Mouse (Mus musculus): Measurements from ENCODE around the gene Rsrp1. TPM values are rescaled to one million over a fixed set of nuclear protein-coding genes. Genes with fewer than 3 reads are reported as not detected.

The Rsrp1 gene
- polyA plus RNA-seq (2014; fragmentation: Nextera tagmentation; extraction: Ambion mirVana), result 345 and 367 TPM in 2 replicates

GRCm38 (mm10) chr4:134923258-134924018 lies at the start of gene Rsrp1:
Gene Rsrp1, plus strand, starts transcription at chr4:134923592.
- peak; percentile 98 for DNase-seq (ENCODE audit: low spot score)
- no peaks in the 10 kb centered on the region for H3K27me3 ChIP-seq (ENCODE audit: control insufficient read depth, insufficient read depth, low read length)
- H3K9me3 ChIP-seq (ENCODE audit: control insufficient read depth, low read length), result no peaks in the 10 kb centered on the region
- peak within 1 kb of the TSS; percentile 95 for H3K9ac ChIP-seq (ENCODE audit: low read length)
- H3K4me3 ChIP-seq (ENCODE audit: low read depth, low read length), result peak within 1 kb of the TSS; percentile 99
- H3K36me3 ChIP-seq (ENCODE audit: control insufficient read depth, insufficient read depth, low read length), result peaks cover 14% of the 10 kb centered on the region
- H3K4me2 ChIP-seq (ENCODE audit: low read depth, severe bottlenecking), result peak within 1 kb of the TSS; percentile 87
- ATAC-seq (ENCODE audit: insufficient number of reproducible peaks, low FRiP score, low TSS enrichment, low read depth), result peak; percentile 86
- under 1% methylated on average over 64 of the region's 64 CpGs for WGBS
- H3K4me1 ChIP-seq (ENCODE audit: control insufficient read depth, insufficient read depth, low read length), result peaks cover 4% of the 10 kb centered on the region; the same call in 1 of the 2 replicates
- peak within 1 kb of the TSS; percentile 88 for H3K27ac ChIP-seq (replicated peaks; ENCODE audit: low read depth, low read length)

DNA sequence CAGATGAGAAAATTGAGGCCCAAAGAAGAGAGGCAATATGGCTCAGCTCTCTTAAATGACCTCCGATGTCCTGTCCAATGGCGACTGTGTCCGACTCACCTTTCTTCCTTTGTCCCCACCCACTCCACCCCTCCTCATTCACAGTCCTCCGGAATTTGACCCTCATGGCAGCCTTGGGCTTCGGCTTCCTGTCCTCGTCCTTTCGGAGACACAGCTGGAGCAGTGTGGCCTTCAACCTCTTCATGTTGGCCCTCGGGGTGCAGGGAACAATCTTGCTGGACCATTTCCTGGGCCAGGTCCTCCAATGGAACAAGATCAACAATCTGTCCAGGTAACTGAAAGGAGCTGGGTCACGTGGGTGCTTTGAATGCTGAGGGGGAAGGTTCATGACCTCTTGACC lies 47.2 kb upstream of the Rsrp1 start:
- WGBS, result 90% methylated on average over 9 of the region's 9 CpGs

GRCm38 (mm10) chr4:134879410-134879981 lies 43.9 kb upstream of the Rsrp1 start:
- Histone ChIP-seq H3K27ac (replicated peaks; ENCODE audit: low read depth, low read length) (no peak overlapping the region), H3K9me3 (ENCODE audit: control insufficient read depth, low read length) (no peaks in the 10 kb centered on the region), H3K36me3 (ENCODE audit: control insufficient read depth, insufficient read depth, low read length) (no peaks in the 10 kb centered on the region; the same call in 1 of the 2 replicates), H3K27me3 (ENCODE audit: control insufficient read depth, insufficient read depth, low read length) (no peaks in the 10 kb centered on the region), H3K4me1 (ENCODE audit: control insufficient read depth, insufficient read depth, low read length) (no peaks in the 10 kb centered on the region), H3K4me2 (ENCODE audit: low read depth, severe bottlenecking) (peak overlapping the region; percentile 52), H3K4me3 (ENCODE audit: low read depth, low read length) (peak overlapping the region; percentile 19), H3K9ac (ENCODE audit: low read length) (no peak overlapping the region)
- 2% methylated on average over 17 of the region's 17 CpGs for WGBS
- peak; percentile 83 for DNase-seq (ENCODE audit: low spot score)
- ATAC-seq (ENCODE audit: insufficient number of reproducible peaks, low FRiP score, low TSS enrichment, low read depth), result no peak

More for the DNA sequence above, 47.2 kb upstream of the Rsrp1 start:
- Histone ChIP-seq H3K27ac (replicated peaks; ENCODE audit: low read depth, low read length) (no peak overlapping the region), H3K9ac (ENCODE audit: low read length) (no peak overlapping the region), H3K36me3 (ENCODE audit: control insufficient read depth, insufficient read depth, low read length) (no peaks in the 10 kb centered on the region), H3K4me1 (ENCODE audit: control insufficient read depth, insufficient read depth, low read length) (no peaks in the 10 kb centered on the region), H3K9me3 (ENCODE audit: control insufficient read depth, low read length) (no peaks in the 10 kb centered on the region), H3K4me3 (ENCODE audit: low read depth, low read length) (no peak overlapping the region), H3K27me3 (ENCODE audit: control insufficient read depth, insufficient read depth, low read length) (no peaks in the 10 kb centered on the region), H3K4me2 (ENCODE audit: low read depth, severe bottlenecking) (no peak overlapping the region)
- no peak for ATAC-seq (ENCODE audit: insufficient number of reproducible peaks, low FRiP score, low TSS enrichment, low read depth)
- no peak for DNase-seq (ENCODE audit: low spot score)

- ATAC-seq (ENCODE audit: insufficient number of reproducible peaks, low FRiP score, low TSS enrichment, low read depth) (no peak), DNase-seq (ENCODE audit: low spot score) (peak; percentile 33)
- Histone ChIP-seq H3K27ac (replicated peaks; ENCODE audit: low read depth, low read length) (no peak overlapping the region), H3K36me3 (ENCODE audit: control insufficient read depth, insufficient read depth, low read length) (no peaks in the 10 kb centered on the region; the same call in 1 of the 2 replicates), H3K27me3 (ENCODE audit: control insufficient read depth, insufficient read depth, low read length) (no peaks in the 10 kb centered on the region), H3K4me2 (ENCODE audit: low read depth, severe bottlenecking) (peak overlapping the region; percentile 52), H3K9me3 (ENCODE audit: control insufficient read depth, low read length) (no peaks in the 10 kb centered on the region), H3K9ac (ENCODE audit: low read length) (no peak overlapping the region), H3K4me1 (ENCODE audit: control insufficient read depth, insufficient read depth, low read length) (no peaks in the 10 kb centered on the region), H3K4me3 (ENCODE audit: low read depth, low read length) (0 out of 2 replicates have a peak overlapping the region, but pooled peaks have one; percentile 19)
- WGBS, result 34% methylated on average over 6 of the region's 6 CpGs
Measured at GRCm38 (mm10) chr4:134880041-134880440, 43.4 kb upstream of the Rsrp1 start.

DNA sequence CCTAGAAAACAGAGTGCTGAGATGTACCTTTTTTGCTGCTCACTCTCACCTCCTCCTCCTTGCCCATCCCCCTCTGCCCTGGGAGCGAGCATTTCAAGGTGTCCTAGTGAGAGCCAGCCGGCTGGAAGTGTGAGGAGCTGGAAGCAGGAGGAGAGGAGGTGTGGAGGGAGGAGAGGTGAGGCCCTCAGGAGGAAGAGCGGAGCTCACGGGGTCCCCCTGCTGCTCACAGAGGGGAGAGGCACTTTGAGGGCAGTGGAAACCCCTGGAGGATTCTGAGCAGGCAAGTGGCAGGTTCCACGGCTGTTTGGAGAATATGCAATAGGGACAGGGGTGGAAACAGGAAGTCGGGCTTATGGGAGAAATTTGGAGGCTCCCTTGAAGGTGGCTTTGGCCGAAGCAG lies 40.1 kb upstream of the Rsrp1 start:
- Histone ChIP-seq H3K9me3 (ENCODE audit: control insufficient read depth, low read length) (no peaks in the 10 kb centered on the region), H3K9ac (ENCODE audit: low read length) (no peak overlapping the region), H3K4me1 (ENCODE audit: control insufficient read depth, insufficient read depth, low read length) (no peaks in the 10 kb centered on the region), H3K36me3 (ENCODE audit: control insufficient read depth, insufficient read depth, low read length) (no peaks in the 10 kb centered on the region; the same call in 1 of the 2 replicates), H3K4me3 (ENCODE audit: low read depth, low read length) (no peak overlapping the region), H3K27me3 (ENCODE audit: control insufficient read depth, insufficient read depth, low read length) (no peaks in the 10 kb centered on the region), H3K27ac (replicated peaks; ENCODE audit: low read depth, low read length) (no peak overlapping the region), H3K4me2 (ENCODE audit: low read depth, severe bottlenecking) (no peak overlapping the region)
- 31% methylated on average over 7 of the region's 7 CpGs for WGBS
- ATAC-seq (ENCODE audit: insufficient number of reproducible peaks, low FRiP score, low TSS enrichment, low read depth) (no peak), DNase-seq (ENCODE audit: low spot score) (peak; percentile 62)

- DNase-seq (ENCODE audit: low spot score) (no peak), ATAC-seq (ENCODE audit: insufficient number of reproducible peaks, low FRiP score, low TSS enrichment, low read depth) (no peak)
- H3K4me1 ChIP-seq (ENCODE audit: control insufficient read depth, insufficient read depth, low read length), result no peaks in the 10 kb centered on the region
- no peak overlapping the region for H3K9ac ChIP-seq (ENCODE audit: low read length)
- H3K4me3 ChIP-seq (ENCODE audit: low read depth, low read length), result no peak overlapping the region
- no peaks in the 10 kb centered on the region; the same call in 1 of the 2 replicates for H3K36me3 ChIP-seq (ENCODE audit: control insufficient read depth, insufficient read depth, low read length)
- WGBS, result 92% methylated on average over 10 of the region's 10 CpGs
- no peaks in the 10 kb centered on the region for H3K27me3 ChIP-seq (ENCODE audit: control insufficient read depth, insufficient read depth, low read length)
- no peak overlapping the region for H3K27ac ChIP-seq (replicated peaks; ENCODE audit: low read depth, low read length)
- H3K9me3 ChIP-seq (ENCODE audit: control insufficient read depth, low read length), result no peaks in the 10 kb centered on the region
- no peak overlapping the region for H3K4me2 ChIP-seq (ENCODE audit: low read depth, severe bottlenecking)
Measured at GRCm38 (mm10) chr4:134883808-134884207, 39.6 kb upstream of the Rsrp1 start.

DNA sequence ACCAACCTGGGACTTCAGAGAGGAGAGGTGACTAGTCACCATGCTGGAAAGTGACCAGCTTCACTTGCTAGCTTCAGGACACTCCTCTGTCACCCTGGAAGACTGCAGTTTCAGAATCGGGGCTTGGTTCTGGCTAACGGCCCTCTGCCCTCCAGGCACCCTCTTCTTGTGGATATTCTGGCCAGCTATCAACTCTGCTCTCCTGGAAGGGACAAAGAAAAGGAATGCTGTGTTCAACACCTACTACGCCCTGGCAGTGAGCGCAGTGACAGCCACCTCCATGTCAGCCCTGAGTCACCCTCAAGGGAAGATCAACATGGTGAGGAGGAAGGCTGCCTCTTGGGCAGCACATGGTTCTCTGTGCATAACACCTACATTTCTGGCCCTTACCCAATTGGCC lies 39.0 kb upstream of the Rsrp1 start:
- Histone ChIP-seq H3K9ac (ENCODE audit: low read length) (no peak overlapping the region), H3K27me3 (ENCODE audit: control insufficient read depth, insufficient read depth, low read length) (no peaks in the 10 kb centered on the region), H3K4me2 (ENCODE audit: low read depth, severe bottlenecking) (no peak overlapping the region), H3K27ac (replicated peaks; ENCODE audit: low read depth, low read length) (no peak overlapping the region), H3K36me3 (ENCODE audit: control insufficient read depth, insufficient read depth, low read length) (no peaks in the 10 kb centered on the region; the same call in 1 of the 2 replicates), H3K4me1 (ENCODE audit: control insufficient read depth, insufficient read depth, low read length) (no peaks in the 10 kb centered on the region), H3K9me3 (ENCODE audit: control insufficient read depth, low read length) (no peaks in the 10 kb centered on the region), H3K4me3 (ENCODE audit: low read depth, low read length) (no peak overlapping the region)
- DNase-seq (ENCODE audit: low spot score) (no peak), ATAC-seq (ENCODE audit: insufficient number of reproducible peaks, low FRiP score, low TSS enrichment, low read depth) (no peak)
- WGBS, result 90% methylated on average over 4 of the region's 4 CpGs

DNA sequence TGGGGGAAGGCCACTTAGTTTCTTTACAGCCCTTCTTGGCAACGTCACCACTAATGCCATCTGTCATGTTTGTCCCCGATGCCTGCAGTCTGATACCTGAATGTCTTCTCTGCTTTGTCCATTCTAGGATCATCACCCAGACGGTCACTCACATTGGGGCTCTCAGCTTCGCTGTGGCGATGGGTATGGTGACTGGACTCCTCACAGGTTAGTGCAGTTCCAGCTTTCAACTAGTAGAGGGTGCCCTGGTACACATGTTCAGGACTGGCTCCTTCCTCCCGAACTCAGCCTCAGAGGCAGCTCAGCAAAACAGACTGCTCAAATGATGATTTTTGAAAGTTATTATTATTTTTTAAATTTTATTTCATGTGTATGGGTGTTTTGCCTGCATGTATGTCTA lies 31.3 kb upstream of the Rsrp1 start:
- 81% methylated on average over 6 of the region's 6 CpGs for WGBS
- no peak overlapping the region for H3K4me2 ChIP-seq (ENCODE audit: low read depth, severe bottlenecking)

More for the DNA sequence above, 31.3 kb upstream of the Rsrp1 start:
- Histone ChIP-seq H3K36me3 (ENCODE audit: control insufficient read depth, insufficient read depth, low read length) (peaks cover 7% of the 10 kb centered on the region), H3K9me3 (ENCODE audit: control insufficient read depth, low read length) (no peaks in the 10 kb centered on the region), H3K4me1 (ENCODE audit: control insufficient read depth, insufficient read depth, low read length) (no peaks in the 10 kb centered on the region), H3K9ac (ENCODE audit: low read length) (no peak overlapping the region), H3K27ac (replicated peaks; ENCODE audit: low read depth, low read length) (no peak overlapping the region), H3K4me3 (ENCODE audit: low read depth, low read length) (no peak overlapping the region), H3K27me3 (ENCODE audit: control insufficient read depth, insufficient read depth, low read length) (no peaks in the 10 kb centered on the region)
- DNase-seq (ENCODE audit: low spot score), result no peak
- no peak for ATAC-seq (ENCODE audit: insufficient number of reproducible peaks, low FRiP score, low TSS enrichment, low read depth)

All from limb, embryonic 11.5 days (tissue).